Mouse (Mus musculus) adrenal gland, adult 8-10 months (tissue): ENCODE measurements around the gene Uqcrq. TPM values are rescaled to one million over a fixed set of nuclear protein-coding genes. Genes with fewer than 3 reads are reported as not detected.

Experiments
- DNase-seq: peaks from one replicate; pipeline ENCODE4 v3.0.0; 2022
- microRNA-seq, 2 experiments: library from miRNA; unstranded; fragments of <30 nt; microRNA quantifications; one replicate each; pipeline ENCODE4 v1.2.0; 2022
- total RNA-seq, 4 experiments: library from RNA; stranded (reverse); gene quantifications; 2 replicates each; pipeline ENCODE4 v1.2.4; 2022

Gene Uqcrq
- total RNA-seq, 4 experiments from 2014 or later: 496 to 883 (median 741) TPM

- no peak for DNase-seq
Observed at GRCm38 (mm10) chr11:53403638-53404037, 27.0 kb downstream of the Uqcrq start.

GRCm38 (mm10) chr11:53393856-53394255 is 36.8 kb downstream of the Uqcrq start:
- no peak for DNase-seq

- no peak for DNase-seq
Observed at GRCm38 (mm10) chr11:53383758-53384428, 46.7 kb downstream of the Uqcrq start.

- no peak for DNase-seq
Observed at GRCm38 (mm10) chr11:53378918-53379317, 51.7 kb downstream of the Uqcrq start.

Small RNA genes within 50 kb of the gene (microRNA-seq; reads per million reads assigned to microRNA genes)
- 0 reads per million in 2 experiments for gene Mir6920

Other genes starting within 250 kb of the Uqcrq start
- gene Hspa4, start 130.4 kb downstream of the Uqcrq start, total RNA-seq: 100 to 1,000 TPM; 164 to 203 (median 190) TPM
- gene Zcchc10, start 106.2 kb downstream of the Uqcrq start, total RNA-seq: 10 to 100 TPM; 10.7 to 14.9 (median 12.4) TPM
- gene Aff4, start 80.0 kb downstream of the Uqcrq start, total RNA-seq: 100 to 1,000 TPM; 141 to 221 (median 184) TPM
- gene Leap2, start 7.7 kb downstream of the Uqcrq start, total RNA-seq: not detected
- 1 to 10 TPM in 2 of 4 experiments, under 1 TPM in 2; 0.37 to 2.9 (median 0.99) TPM for gene Gdf9, start 192 bp upstream of the Uqcrq start, total RNA-seq
- under 1 TPM in 3 of 4 experiments, not detected in 1; 0.21 to 0.59 (median 0.48) TPM for gene Gm10447, start 26.3 kb upstream of the Uqcrq start, total RNA-seq
- gene Shroom1, start 26.4 kb upstream of the Uqcrq start, total RNA-seq: 1 to 10 TPM; 2.6 to 10.0 (median 7.4) TPM
- gene Gm9837, start 39.6 kb upstream of the Uqcrq start, total RNA-seq: not detected
- not detected for gene Gm9945, start 49.3 kb upstream of the Uqcrq start, total RNA-seq
- gene Sowaha, start 49.4 kb upstream of the Uqcrq start, total RNA-seq: 1 to 10 TPM in 1 of 4 experiments, under 1 TPM in 3; 0.32 to 1.0 (median 0.71) TPM
- 10 to 100 TPM; 37.0 to 51.7 (median 42.1) TPM for gene Sept8, start 88.4 kb upstream of the Uqcrq start, total RNA-seq
- 10 to 100 TPM; 28.4 to 36.3 (median 31.1) TPM for gene Kif3a, start 136.5 kb upstream of the Uqcrq start, total RNA-seq
- not detected for gene Il4, start 187.8 kb upstream of the Uqcrq start, total RNA-seq
- gene Il13, start 203.9 kb upstream of the Uqcrq start, total RNA-seq: not detected